Mouse (Mus musculus) liver, embryonic 13.5 days (tissue): Measurements from ENCODE around the gene Tmx2. TPM values are rescaled to one million over a fixed set of nuclear protein-coding genes. Genes with fewer than 3 reads are reported as not detected.
"Not testable (repeated sequence)": the region's sequence is repeated elsewhere in the genome, so short reads cannot be mapped to it uniquely, and the experiment has no call there.

Experiments
- ATAC-seq: fragments of 200-750 bp; cut with Nextera tagmentation; 2 replicates; pipeline ENCODE4 v1.8.0; 2017; ENCODE audit warnings: low read depth, mild to moderate bottlenecking, moderate number of reproducible peaks, moderate library complexity
- DNase-seq: peaks from one replicate; pipeline ENCODE4 v3.0.0; 2022
- H3K27ac ChIP-seq: fragments of 300-500 bp; sonication (generic); 2 replicates; pipeline ENCODE4 v1.5.1; 2015; ENCODE audit warnings: moderate library complexity, mild to moderate bottlenecking, inconsistent platforms
- H3K27me3 ChIP-seq: fragments of 300-500 bp; sonication (generic); 2 replicates; pipeline ENCODE4 v1.6.1; 2015; ENCODE audit warnings: mild to moderate bottlenecking, inconsistent platforms
- H3K36me3 ChIP-seq: fragments of 300-500 bp; sonication (generic); 2 replicates; pipeline ENCODE4 v1.6.1; 2015; ENCODE audit warnings: mild to moderate bottlenecking, inconsistent platforms
- H3K4me1 ChIP-seq: fragments of 300-500 bp; sonication (generic); replicated peaks from 2 replicates; pipeline ENCODE4 v1.6.1; 2015; ENCODE audit warnings: inconsistent platforms
- H3K4me2 ChIP-seq: fragments of 300-500 bp; sonication (generic); 2 replicates; pipeline ENCODE4 v1.6.1; 2015; ENCODE audit warnings: inconsistent platforms, mild to moderate bottlenecking, moderate library complexity
- H3K4me3 ChIP-seq: fragments of 300-500 bp; sonication (generic); replicated peaks from 2 replicates; pipeline ENCODE4 v1.5.1; 2015; ENCODE audit warnings: mild to moderate bottlenecking, inconsistent platforms
- H3K9ac ChIP-seq: fragments of 300-500 bp; sonication (generic); 2 replicates; pipeline ENCODE4 v1.6.1; 2015; ENCODE audit warnings: mild to moderate bottlenecking, inconsistent platforms
- H3K9me3 ChIP-seq: fragments of 300-500 bp; sonication (generic); replicated peaks from 2 replicates; pipeline ENCODE4 v1.6.1; 2016; ENCODE audit warnings: inconsistent platforms
- WGBS: fragments of 180-500 bp; shearing (Covaris S2); methylation state at CpG from one replicate; pipeline ENCODE4 v1.1.7; 2015; ENCODE audit not compliant: insufficient replicate concordance; 5-methylcytosine and 5-hydroxymethylcytosine counted together
- polyA plus RNA-seq: library from polyadenylated mRNA; unstranded; fragments of >200 nt; fragmentation: Nextera tagmentation; extraction: Ambion mirVana; gene quantifications from 2 replicates; pipeline ENCODE4 v1.2.1, GENCODE M21; 2015

Gene Tmx2
- polyA plus RNA-seq, 1 experiment from 2014 or later = 77.9 TPM

GRCm38 (mm10) chr2:84688080-84688844, 9.3 kb upstream of the Tmx2 start:
- Histone ChIP-seq H3K4me3 (no peak overlapping the region), H3K36me3 (peaks cover 93% of the 10 kb centered on the region), H3K9me3 (no peaks in the 10 kb centered on the region), H3K4me2 (no peak overlapping the region), H3K27me3 (no peaks in the 10 kb centered on the region), H3K9ac (no peak overlapping the region), H3K27ac (0 out of 2 replicates have a peak overlapping the region, but pooled peaks have one; percentile 30), H3K4me1 (peaks cover 25% of the 10 kb centered on the region)
- 57% methylated on average over 2 of the region's 2 CpGs for WGBS
- ATAC-seq = peak; percentile 44
- DNase-seq = no peak

- Histone ChIP-seq H3K4me2 (peak overlapping the region; percentile 69), H3K27me3 (no peaks in the 10 kb centered on the region), H3K27ac (peak overlapping the region; percentile 99), H3K9me3 (no peaks in the 10 kb centered on the region), H3K4me1 (peaks cover 41% of the 10 kb centered on the region), H3K9ac (peak overlapping the region; percentile 73), H3K36me3 (peaks cover 50% of the 10 kb centered on the region), H3K4me3 (peak overlapping the region; percentile 45)
- DNase-seq (peak; percentile 68), ATAC-seq (peak; percentile 62)
- 19% methylated on average over 6 of the region's 6 CpGs for WGBS
Observed at GRCm38 (mm10) chr2:84682605-84683183, 3.8 kb upstream of the Tmx2 start.

GRCm38 (mm10) chr2:84677968-84678880, 716 bp downstream of the Tmx2 start, which contains the start of the genes Gm28635 and Med19:
TSS of gene Gm28635 (minus strand) at chr2:84678041.
TSS of gene Med19 (plus strand) at chr2:84678402.
- Histone ChIP-seq H3K27me3 (no peaks in the 10 kb centered on the region), H3K27ac (peak within 1 kb of the TSS; percentile 84), H3K4me3 (peak within 1 kb of the TSS; percentile 83), H3K9me3 (no peaks in the 10 kb centered on the region), H3K4me1 (peaks cover 45% of the 10 kb centered on the region), H3K4me2 (peak within 1 kb of the TSS; percentile 76), H3K9ac (peak within 1 kb of the TSS; percentile 87), H3K36me3 (peaks cover 37% of the 10 kb centered on the region)
- DNase-seq (peak; percentile 93), ATAC-seq (peak; percentile 95)
- WGBS = under 1% methylated on average over 44 of the region's 44 CpGs

- WGBS = 8% methylated on average over 22 of the region's 22 CpGs
- Histone ChIP-seq H3K9ac (peak overlapping the region; percentile 77), H3K9me3 (no peaks in the 10 kb centered on the region), H3K27ac (peak overlapping the region; percentile 71), H3K4me3 (peak overlapping the region; percentile 71), H3K27me3 (no peaks in the 10 kb centered on the region), H3K4me1 (peaks cover 42% of the 10 kb centered on the region), H3K4me2 (peak overlapping the region; percentile 76), H3K36me3 (peaks cover 45% of the 10 kb centered on the region)
- ATAC-seq (peak; percentile 43), DNase-seq (no peak)
Observed at GRCm38 (mm10) chr2:84677270-84677967, 1.5 kb downstream of the Tmx2 start.

GRCm38 (mm10) chr2:84671535-84671934, 7.4 kb downstream of the Tmx2 start:
- 73% methylated on average over 4 of the region's 5 CpGs for WGBS
- peaks cover 46% of the 10 kb centered on the region for H3K36me3 ChIP-seq
- not testable (repeated sequence) for H3K4me3 ChIP-seq, H3K27me3 ChIP-seq, DNase-seq, H3K9me3 ChIP-seq, H3K9ac ChIP-seq, ATAC-seq
- peaks cover 30% of the 10 kb centered on the region for H3K4me1 ChIP-seq
- peak overlapping the region; percentile 95 for H3K4me2 ChIP-seq
- H3K27ac ChIP-seq = peak overlapping the region; percentile 88; the same call in 1 of the 2 replicates

GRCm38 (mm10) chr2:84670569-84670933, 8.4 kb downstream of the Tmx2 start, which contains the start of gene Selenoh:
TSS of gene Selenoh (minus strand) at chr2:84670770.
- Histone ChIP-seq H3K4me1 (peaks cover 22% of the 10 kb centered on the region), H3K27me3 (no peaks in the 10 kb centered on the region), H3K4me3 (peak within 1 kb of the TSS; percentile 92), H3K36me3 (peaks cover 41% of the 10 kb centered on the region), H3K27ac (peak within 1 kb of the TSS; percentile 88), H3K9ac (peak within 1 kb of the TSS; percentile 92), H3K9me3 (no peaks in the 10 kb centered on the region), H3K4me2 (peak within 1 kb of the TSS; percentile 95)
- DNase-seq = peak; percentile 80
- WGBS = under 1% methylated on average over 20 of the region's 20 CpGs
- ATAC-seq = peak; percentile 89

- peak overlapping the region; percentile 95 for H3K4me2 ChIP-seq
- DNase-seq (no peak), ATAC-seq (peak; percentile 65)
- H3K9ac ChIP-seq = peak overlapping the region; percentile 92
- WGBS = 3% methylated on average over 39 of the region's 39 CpGs
- no peaks in the 10 kb centered on the region for H3K9me3 ChIP-seq
- peaks cover 35% of the 10 kb centered on the region for H3K36me3 ChIP-seq
- peak overlapping the region; percentile 88 for H3K27ac ChIP-seq
- H3K27me3 ChIP-seq = no peaks in the 10 kb centered on the region
- peaks cover 22% of the 10 kb centered on the region for H3K4me1 ChIP-seq
- H3K4me3 ChIP-seq = peak overlapping the region; percentile 92
Observed at GRCm38 (mm10) chr2:84669828-84670568, 8.9 kb downstream of the Tmx2 start.

- Histone ChIP-seq H3K9ac (no peak overlapping the region), H3K4me2 (no peak overlapping the region), H3K27me3 (no peaks in the 10 kb centered on the region), H3K9me3 (no peaks in the 10 kb centered on the region), H3K4me1 (peaks cover 20% of the 10 kb centered on the region), H3K27ac (peak overlapping the region; percentile 45; the same call in 1 of the 2 replicates), H3K36me3 (peaks cover 10% of the 10 kb centered on the region; the same call in 1 of the 2 replicates), H3K4me3 (no peak overlapping the region)
- ATAC-seq (no peak), DNase-seq (no peak)
- WGBS = 39% methylated on average over 12 of the region's 12 CpGs
Observed at GRCm38 (mm10) chr2:84666081-84666480, 12.9 kb downstream of the Tmx2 start.

GRCm38 (mm10) chr2:84662866-84663265, 16.1 kb downstream of the Tmx2 start:
- Histone ChIP-seq H3K4me3 (no peak overlapping the region), H3K9ac (no peak overlapping the region), H3K4me1 (no peaks in the 10 kb centered on the region; the same call in 1 of the 2 replicates), H3K27me3 (no peaks in the 10 kb centered on the region), H3K36me3 (no peaks in the 10 kb centered on the region), H3K27ac (no peak overlapping the region), H3K4me2 (no peak overlapping the region), H3K9me3 (no peaks in the 10 kb centered on the region)
- 23% methylated on average over 2 of the region's 2 CpGs for WGBS
- no peak; the same call in 1 of the 2 replicates for ATAC-seq
- DNase-seq = peak; percentile 47

GRCm38 (mm10) chr2:84660253-84660652, 18.7 kb downstream of the Tmx2 start:
- DNase-seq (no peak), ATAC-seq (peak; percentile 55)
- Histone ChIP-seq H3K9ac (no peak overlapping the region), H3K4me2 (no peak overlapping the region), H3K36me3 (no peaks in the 10 kb centered on the region), H3K27me3 (no peaks in the 10 kb centered on the region), H3K4me3 (no peak overlapping the region), H3K27ac (no peak overlapping the region), H3K9me3 (no peaks in the 10 kb centered on the region), H3K4me1 (no peaks in the 10 kb centered on the region; the same call in 1 of the 2 replicates)
- WGBS = 51% methylated on average over 3 of the region's 3 CpGs
